Mouse (Mus musculus): ENCODE results near the gene Pard3.

The Pard3 gene

DNA sequence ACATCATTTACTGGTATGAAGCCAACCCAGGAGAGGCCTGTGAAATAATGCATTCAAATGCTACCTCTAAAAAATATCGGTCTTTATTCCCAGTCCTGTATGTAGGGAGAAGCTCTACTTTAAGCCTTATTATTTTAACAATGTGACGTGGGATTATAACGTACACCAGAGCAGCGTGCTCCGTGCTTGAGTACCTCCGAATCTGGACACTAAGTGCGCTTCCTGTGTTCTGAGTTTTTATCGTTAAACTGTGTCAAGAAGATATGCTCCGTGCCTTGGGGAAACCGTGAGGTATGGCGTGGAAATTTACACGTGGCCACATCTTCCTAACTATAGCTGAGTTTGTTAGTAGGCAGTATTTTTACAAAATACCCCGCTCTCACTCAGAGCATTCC, 436.0 kb downstream of the Pard3 start:
- no peak for DNase-seq (ENCODE audit: low spot score)

DNA sequence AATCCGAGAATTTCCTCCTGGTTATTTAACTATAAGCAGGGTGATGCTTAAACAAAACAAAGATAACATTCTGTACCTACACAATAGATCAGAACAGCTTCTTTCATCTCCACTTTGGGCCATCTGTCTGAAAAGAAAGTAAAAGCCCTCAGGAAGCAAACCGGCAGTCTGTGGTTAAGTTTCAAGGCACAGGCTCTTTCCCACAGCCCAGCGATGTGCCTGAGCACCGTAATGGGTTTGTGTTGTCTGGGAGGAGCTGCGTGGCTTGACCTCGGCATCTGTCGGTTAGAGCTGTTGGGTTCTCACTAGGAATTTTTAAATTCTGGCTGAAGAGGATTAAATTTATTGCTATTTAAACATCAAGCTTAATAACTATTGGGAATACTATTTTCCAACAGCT, 436.5 kb downstream of the Pard3 start:
- no peak for DNase-seq (ENCODE audit: low spot score)

DNA sequence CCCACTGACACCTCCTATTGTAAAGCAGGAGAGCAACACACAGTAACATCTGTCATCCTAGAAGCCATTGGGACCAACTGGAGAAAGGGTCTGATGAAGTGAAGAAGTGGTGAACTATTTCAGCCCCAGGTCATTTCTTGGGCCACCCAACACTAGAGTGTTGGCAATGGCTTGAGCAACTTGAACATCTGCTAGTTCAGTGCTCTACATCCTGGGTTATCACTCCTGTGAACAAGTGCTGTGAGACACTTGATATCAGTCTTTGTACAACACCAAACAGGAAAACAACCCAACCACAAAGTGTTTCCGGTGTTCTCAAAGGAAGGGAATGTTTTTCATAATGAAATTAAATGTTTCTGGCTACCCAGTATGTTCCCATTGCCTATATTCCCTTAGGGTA, 438.1 kb downstream of the Pard3 start:
- DNase-seq (ENCODE audit: low spot score) = no peak

DNA sequence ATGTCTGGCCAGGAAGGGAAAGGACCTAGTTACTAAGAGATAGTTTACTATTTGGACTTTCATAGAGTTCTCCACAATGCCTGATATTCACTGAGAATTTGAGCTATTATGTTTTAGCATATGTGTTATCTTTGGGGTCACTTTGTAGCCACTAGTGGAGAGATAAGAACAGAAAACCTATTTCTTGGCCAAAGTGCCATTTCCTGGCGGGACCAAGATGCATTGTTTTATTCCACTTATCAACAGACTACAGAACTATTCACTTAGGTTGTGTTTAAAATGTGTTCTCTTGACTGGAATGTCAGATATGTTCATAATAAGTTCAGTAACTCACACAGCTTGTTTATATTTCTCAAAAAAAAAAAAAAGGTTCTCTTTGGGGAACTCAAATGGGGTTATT, 441.6 kb downstream of the Pard3 start:
- no peak for DNase-seq (ENCODE audit: low spot score)

DNA sequence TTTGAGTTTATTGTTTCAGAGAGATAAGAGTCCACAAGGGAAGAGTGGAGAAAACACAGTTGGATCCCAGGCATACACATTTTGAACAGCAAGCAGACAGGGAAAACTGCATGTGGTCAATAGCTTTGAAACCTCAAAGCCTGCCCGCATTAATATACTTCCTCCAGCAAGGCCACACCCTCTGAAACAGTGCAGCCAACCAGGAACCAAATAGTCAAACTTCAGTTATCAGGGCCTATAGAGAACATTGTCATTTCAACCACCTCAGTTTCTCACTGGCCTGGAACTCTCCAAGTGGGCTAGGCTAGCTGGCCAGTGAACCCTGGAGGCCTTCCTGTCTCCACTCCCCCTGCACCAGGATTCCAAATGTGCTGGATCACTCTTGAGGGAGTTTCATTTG, 442.6 kb downstream of the Pard3 start:
- no peak for DNase-seq (ENCODE audit: low spot score)

DNA sequence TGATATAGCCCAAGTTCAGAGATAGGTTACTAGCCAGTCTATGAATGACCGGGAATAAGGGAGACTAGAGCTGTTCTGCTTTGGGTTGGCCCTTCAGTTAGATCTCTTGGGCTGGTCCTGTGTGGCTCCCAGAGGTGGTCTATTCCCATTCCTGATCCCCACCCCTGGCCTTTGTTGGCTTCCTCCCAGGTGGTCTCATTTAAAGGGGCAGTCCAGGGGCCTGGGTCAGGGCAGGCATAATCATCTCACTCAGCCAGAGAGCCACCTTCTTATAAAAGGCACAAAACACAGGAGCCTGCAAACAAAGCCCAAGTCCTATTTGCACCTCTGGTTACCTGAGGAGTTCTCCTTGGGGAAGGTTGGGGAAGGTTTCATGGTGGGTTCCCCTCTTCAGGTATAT, 447.6 kb downstream of the Pard3 start:
- DNase-seq (ENCODE audit: low spot score) = no peak

DNA sequence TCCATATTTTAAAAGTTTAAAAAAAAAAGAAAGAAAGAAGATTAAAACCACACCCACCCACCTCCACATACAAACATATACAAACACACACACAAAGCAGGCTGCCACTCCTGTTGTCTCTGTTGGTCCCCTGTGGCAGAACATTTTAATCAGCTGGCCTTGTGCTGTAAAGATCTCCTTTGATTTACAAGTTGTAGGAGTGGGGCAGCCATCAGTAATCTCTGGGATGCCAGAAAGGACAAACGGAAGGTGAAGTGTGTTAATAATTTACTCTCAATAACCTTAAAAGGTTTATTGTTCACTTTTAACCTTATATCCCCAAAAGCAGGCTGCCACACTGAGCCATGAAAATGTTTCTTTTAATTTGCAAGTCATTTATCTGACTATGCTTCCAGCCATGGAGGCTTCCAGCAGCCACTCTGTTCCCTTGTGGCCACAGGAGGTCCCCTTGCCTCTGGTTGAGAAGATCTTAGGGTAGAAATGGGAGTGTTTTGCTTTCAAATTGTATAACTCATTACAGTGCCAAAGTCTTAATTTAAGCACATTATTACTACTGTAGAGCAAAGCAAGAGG, 448.4 kb downstream of the Pard3 start:
- DNase-seq (ENCODE audit: low spot score) = no peak

DNA sequence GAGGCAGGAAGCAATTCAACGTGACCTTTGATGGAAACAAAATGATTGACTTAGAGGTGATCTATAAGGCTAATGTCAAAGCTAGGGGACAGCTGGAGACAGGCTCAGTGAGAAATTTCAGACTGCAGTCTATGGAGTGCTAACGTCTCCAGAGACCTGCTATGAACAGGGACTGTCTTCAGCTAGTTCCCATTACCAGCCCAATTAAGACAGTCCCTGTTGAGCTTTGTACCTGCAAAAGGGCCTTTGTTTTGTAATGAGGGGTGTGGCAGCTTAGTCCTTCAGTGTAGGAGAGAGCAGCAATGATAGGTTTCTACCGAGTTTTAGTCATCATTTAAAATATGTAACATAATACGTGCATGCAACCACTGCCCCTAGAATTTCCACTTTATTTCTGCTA, 448.9 kb downstream of the Pard3 start:
- DNase-seq (ENCODE audit: low spot score) = no peak

DNA sequence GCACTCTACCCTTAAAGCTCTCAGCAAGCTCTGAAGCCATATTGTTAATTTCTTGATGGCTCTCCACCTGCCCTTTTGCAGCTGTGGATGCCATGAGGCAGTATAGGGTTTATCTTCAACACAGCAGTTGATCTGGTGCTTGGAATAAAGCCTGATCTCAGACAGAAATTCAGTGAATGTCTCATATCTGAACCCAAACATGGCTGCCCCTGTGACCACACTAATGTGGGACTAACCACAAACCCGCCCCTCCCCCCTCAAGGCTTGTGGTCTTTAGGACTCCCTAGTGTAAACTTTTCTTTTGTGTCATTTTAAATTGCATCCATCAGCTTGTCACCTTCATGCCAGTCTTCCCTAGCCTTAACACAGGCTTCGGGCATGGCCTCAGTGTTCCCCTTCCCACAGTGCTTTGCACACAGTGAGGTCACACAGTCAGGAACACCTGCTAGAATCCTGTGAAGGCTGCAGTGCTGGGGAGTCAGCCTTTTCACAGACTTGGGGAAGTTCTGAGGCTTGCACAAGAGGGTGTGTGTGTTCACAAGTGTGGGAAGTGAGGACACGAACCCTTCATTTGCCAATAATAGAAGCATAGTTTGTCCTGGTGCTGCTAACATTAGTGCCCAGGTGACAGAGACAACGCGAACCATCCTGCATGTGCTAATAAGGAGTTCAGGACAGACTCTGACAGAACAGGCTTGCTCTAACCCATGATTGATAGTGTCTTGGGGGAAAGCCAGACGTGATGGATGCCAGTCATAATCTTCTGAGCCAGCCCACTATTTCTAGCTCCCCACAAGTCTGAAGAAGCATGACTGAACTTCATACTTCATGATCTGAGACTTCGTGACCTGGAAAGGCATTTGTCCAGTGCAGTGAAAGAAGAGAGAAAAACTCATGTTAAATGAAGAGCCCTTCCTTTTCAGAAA, 451.4 kb downstream of the Pard3 start:
- DNase-seq (ENCODE audit: low spot score) = no peak

DNA sequence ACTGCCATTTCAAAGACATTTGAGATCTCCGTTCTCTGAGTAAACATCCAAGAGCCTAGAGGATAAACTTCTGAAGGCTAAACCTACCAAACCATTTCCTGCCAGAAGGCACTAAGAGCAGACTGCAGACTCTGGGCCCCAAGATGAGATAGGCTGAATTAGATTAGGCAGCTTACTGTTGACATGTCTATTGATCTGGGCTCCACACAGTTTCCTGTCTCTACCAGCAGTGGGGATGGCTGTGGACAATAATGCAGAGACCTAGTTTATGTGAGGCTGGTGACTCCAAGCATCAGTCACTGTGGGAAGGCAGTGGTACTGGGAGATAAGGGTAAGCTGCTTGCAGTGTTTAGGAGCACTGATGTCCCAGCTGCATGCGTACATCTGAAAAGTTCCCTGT, 452.4 kb downstream of the Pard3 start:
- DNase-seq (ENCODE audit: low spot score) = no peak

DNA sequence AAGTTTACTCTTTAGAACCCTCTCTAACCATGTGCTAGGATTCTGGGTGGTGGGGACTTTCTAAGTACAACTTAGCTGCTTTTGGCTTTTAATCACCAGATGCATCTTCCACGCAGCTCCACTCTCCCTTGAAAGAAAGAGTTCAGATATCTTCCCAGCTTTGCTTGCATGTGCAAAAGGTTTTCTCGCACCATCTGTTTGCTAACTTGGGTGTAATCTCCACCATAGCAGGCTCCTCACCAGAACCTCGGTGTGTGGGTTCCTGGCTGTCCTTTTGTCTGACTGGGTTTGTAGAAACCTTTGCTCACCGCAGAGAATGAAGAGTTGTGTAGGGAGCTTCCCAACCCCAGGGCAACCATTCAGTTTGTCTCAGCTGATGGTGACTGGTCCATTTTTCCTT, 462.0 kb downstream of the Pard3 start:
- DNase-seq (ENCODE audit: low spot score) = no peak

DNA sequence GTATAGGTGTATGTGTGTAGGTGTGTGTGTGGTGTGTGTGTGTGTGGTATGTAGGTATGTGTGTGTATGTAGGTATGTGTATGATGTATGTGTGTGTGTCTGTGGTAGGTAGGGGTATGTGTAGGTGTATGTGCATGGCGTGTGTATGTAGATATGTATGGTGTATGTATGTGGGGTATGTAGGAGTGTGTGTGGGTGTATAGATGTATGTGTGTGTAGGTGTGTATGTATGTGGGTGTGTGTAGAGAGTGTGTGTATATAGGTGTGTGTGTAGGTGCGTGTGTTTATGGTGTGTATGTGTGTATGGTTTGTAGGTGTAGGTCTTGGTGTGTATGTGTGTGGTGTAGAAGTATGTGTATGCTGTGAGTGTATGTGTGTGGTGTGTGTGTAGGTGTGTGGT, 464.6 kb downstream of the Pard3 start:
- DNase-seq (ENCODE audit: low spot score) = no peak

DNA sequence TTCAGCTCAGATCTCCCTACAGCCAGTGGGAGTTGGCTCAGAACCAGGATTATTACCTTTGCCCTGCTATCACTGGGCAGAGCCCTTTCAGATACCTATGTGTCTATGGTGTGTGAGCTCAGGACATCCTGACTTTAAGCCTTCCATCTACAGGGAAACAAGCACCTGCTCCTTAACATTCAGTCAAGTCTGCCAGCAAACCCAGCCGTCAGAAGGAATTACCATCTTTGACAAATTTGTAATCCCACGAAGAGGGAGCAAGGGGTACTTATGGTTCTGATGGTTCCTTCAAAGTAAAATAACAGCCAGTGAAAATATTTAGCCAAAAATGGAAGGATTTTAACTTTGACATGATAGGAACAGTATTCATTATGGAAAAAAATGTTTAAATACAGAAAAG, 466.1 kb downstream of the Pard3 start:
- no peak for DNase-seq (ENCODE audit: low spot score)

DNA sequence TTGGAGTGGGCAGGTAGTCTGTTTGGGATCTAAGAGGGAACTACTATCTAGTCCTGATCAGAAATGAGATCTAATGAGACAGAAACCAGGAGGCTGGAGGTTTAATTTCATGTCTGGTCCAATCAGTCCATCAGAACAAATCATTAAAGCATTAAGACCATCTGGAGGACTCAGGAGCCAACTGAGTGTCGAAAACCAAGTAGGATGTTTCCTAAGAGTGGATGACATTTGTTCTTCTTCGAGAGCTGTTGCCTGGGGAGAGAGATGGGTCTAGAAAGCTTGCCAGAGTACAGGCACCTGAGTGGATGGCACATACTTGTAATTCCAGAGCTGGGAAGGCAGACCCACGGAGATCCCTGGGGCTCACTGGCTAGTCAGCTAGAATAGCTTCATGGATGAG, 468.2 kb downstream of the Pard3 start:
- DNase-seq (ENCODE audit: low spot score) = no peak

DNA sequence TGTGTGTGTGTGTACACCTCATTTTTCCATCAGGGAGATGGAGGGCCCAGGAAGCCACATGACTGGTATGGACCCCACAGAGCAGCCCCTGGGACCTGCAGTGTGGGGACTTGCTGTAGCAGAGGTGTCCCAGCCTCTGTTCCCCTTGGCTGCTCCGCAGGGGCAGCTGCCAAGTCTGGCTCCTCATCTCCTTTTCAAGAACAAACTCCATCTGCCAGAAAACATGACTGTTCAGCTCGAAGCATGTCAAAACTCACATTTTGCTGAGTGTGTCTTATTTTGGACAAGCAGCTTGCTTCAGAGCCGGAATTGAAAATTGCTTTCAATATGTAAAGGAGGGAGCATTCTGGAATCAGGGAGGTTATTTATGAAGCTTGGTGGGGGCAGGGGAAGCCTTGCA, 471.1 kb downstream of the Pard3 start:
- no peak for DNase-seq (ENCODE audit: low spot score)

DNA sequence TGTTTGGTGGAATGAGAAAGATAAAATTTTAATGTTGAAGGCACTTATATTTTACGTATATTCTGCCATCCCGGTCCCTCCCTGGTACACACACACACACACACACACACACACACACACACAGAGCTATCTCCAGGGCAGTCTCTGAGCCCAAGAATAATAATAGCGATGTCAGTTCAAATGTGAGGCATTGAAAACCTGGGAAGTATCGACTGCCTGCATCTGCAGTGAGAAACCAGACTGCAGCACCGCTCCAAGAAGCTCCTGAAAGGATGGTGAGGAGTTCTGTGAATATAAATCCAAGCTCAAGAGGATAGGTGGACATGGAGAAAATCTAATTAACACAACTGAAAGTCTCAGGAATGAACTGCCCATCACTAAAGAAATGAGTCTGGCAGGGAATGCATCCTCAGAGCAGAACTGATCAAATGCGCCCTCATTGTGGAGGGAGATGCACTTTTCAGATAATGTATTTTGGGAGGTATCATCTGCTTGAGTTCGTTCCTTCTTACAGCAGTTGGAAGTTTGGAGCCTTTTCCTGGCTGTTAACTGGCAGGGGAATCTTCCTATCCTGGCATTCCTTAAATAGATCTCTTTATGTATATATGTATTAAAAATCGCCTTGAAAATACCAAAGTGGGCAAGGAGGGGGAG, 471.6 kb downstream of the Pard3 start:
- DNase-seq (ENCODE audit: low spot score) = no peak

DNA sequence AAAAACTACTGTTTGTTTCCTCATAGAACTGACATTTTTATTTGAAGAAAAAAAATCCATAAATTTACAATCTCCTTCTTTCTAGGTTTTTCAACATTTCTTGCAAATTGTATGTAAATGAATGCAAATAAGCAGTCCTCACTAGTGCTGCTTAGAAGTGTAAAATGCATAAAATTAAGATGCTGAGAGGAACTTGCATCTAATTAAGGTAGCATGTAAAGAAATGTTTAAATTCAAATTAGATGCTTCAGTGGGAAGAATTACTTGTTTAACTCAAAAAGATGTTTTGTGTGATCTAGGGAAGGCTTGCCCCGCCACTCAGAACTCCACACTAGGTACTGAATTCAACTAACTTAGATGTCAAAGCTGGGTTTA, 472.1 kb downstream of the Pard3 start:
- DNase-seq (ENCODE audit: low spot score) = no peak

DNA sequence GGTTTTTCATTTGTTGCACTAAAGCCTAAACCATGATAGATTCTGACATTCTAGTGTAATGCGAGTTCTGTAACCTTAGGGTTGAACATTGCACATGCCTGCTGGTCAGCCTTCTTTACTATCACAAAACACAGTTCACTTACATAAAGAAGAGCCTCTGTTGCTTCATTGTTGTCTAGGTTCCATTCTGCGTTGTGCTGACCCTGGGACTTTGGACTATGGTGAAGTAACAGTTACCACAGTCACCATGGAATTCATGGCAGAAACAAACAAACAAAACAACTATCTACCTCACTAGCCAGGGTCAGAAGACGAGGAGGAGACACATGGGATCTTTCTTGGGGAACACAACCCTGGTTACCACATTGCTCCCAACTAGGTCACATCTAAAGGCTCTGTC, 476.1 kb downstream of the Pard3 start:
- no peak for DNase-seq (ENCODE audit: low spot score)

DNA sequence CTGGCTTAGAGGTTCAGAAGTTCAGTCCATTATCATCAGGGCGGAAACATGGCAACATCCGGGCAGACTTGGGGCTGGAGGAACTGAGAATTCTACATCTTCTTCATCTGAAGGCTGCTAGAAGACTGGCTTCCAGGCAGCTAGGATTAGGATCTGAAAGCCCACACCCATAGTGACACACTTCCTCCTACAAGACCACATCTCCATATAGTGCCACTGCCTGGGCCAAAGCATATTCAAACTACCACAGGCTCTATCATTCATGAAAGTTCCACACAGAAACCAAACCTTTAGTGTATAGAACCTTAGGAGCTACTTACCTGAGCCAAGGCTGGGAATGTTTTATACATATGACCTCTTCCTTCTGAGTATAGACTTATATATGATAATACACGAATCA, 476.6 kb downstream of the Pard3 start:
- DNase-seq (ENCODE audit: low spot score) = no peak

DNA sequence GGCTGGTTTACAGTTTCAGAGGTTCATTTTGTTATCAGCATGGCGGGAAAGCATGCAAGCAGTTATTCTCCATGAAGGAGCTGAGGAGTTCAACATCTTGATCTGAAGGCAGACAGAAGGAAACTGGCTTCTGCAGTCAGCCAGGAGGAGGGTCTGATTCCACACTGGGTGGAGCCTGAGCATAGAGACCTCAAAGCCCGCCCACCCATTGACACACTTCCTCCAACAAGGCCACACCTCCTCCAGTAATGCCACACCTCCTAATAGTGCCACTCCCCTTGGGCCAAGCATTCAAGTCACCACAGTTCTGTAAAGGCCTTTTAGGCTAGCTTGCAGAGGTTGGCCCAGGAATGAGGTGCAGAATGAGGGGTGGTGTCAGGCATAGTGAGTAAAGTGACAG, 478.5 kb downstream of the Pard3 start:
- no peak for DNase-seq (ENCODE audit: low spot score)

DNA sequence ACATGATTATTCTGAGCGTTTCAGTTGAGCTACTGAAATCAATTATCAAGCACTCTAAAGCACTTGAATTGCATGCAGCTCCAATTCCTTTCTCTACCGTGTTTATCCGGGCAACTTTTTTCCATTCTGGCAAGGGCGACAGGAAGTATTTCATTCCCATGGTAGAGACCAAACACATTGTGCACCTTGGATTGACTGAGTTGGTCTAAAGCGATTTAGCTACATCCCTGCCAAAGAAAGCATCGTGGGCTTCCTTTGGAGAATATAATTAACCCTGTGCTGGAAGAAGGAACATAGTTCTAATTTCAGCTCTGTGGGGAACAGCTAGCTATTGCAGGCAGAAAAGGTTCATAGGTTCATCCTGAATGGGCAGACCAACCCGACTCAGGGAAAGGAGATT, 480.0 kb downstream of the Pard3 start:
- DNase-seq (ENCODE audit: low spot score) = no peak

DNA sequence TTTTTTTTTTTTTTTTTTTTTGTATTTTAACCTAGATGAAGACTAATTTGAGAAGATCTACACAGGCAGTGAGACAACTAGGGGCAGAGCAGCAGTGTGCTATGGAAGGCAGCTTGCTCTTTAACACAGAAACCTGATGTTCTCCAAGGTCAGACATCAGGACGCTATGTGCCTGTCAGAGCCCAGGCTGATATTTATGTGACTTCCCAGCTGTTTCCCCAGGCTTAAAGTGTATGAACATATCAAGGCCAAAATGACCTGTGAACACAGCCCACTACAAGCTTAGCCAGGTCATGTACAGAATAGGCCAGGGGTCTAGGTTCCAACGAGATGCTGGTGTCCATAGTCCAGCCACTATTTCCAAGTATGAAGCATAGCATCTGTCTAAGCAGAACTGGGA, 482.5 kb downstream of the Pard3 start:
- DNase-seq (ENCODE audit: low spot score) = no peak

DNA sequence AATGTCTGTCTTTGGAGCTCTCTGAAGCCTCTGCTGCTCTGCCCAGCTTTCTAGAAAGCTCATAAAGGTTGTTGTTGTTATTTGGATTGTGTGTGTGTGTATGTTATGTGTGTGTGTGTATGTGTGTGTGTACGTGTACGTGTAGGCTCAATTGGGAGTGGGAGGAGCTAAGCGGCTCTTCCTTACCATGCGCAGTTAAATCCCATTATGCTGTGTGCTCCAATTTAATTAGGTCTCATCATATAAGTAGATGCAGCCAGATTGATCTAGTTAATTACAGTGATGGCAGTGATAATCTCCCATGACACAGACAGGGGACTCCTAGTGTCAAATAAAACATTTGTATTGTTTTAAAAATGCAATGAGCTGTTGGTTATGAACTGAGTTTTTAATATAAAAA, 487.2 kb downstream of the Pard3 start:
- DNase-seq (ENCODE audit: low spot score) = no peak

Measured in left cerebral cortex, adult 11 months (tissue).